Mouse (Mus musculus) neural tube, embryonic 12.5 days (tissue): ENCODE measurements around the gene Strbp. TPM values are rescaled to one million over a fixed set of nuclear protein-coding genes. Genes with fewer than 3 reads are reported as not detected.

ENCODE experiments used
- ATAC-seq: fragments of 200-750 bp; cut with Nextera tagmentation; 2 replicates; pipeline ENCODE4 v1.8.0; 2017; ENCODE audit warnings: low read depth, mild to moderate bottlenecking, moderate TSS enrichment, moderate library complexity; ENCODE audit not compliant: low FRiP score
- H3K27ac ChIP-seq: fragments of 300-500 bp; sonication (generic); 2 replicates; pipeline ENCODE4 v1.5.1; 2016
- H3K27me3 ChIP-seq: fragments of 300-500 bp; sonication (generic); replicated peaks from 2 replicates; pipeline ENCODE4 v1.6.1; 2016; ENCODE audit warnings: mild to moderate bottlenecking
- H3K36me3 ChIP-seq: fragments of 300-500 bp; sonication (generic); 2 replicates; pipeline ENCODE4 v1.6.1; 2016; ENCODE audit warnings: mild to moderate bottlenecking
- H3K4me1 ChIP-seq: fragments of 300-500 bp; sonication (generic); 2 replicates; pipeline ENCODE4 v1.6.1; 2016
- H3K4me2 ChIP-seq: fragments of 300-500 bp; sonication (generic); replicated peaks from 2 replicates; pipeline ENCODE4 v1.6.1; 2016; ENCODE audit warnings: mild to moderate bottlenecking
- H3K4me3 ChIP-seq: fragments of 300-500 bp; sonication (generic); 2 replicates; pipeline ENCODE4 v1.5.1; 2016
- H3K9ac ChIP-seq: fragments of 300-500 bp; sonication (generic); 2 replicates; pipeline ENCODE4 v1.6.1; 2016; ENCODE audit warnings: mild to moderate bottlenecking
- H3K9me3 ChIP-seq: fragments of 300-500 bp; sonication (generic); 2 replicates; pipeline ENCODE4 v1.6.1; 2016; ENCODE audit warnings: mild to moderate bottlenecking
- WGBS: fragments of 180-500 bp; shearing (Covaris S2); methylation state at CpG from one replicate; pipeline ENCODE4 v1.1.7; 2016; 5-methylcytosine and 5-hydroxymethylcytosine counted together
- polyA plus RNA-seq: library from polyadenylated mRNA; unstranded; fragments of >200 nt; fragmentation: Nextera tagmentation; extraction: Ambion mirVana; gene quantifications from 2 replicates; pipeline ENCODE4 v1.2.1, GENCODE M21; 2016

The Strbp gene
- polyA plus RNA-seq, 1 experiment from 2014 or later, result 103 TPM

DNA sequence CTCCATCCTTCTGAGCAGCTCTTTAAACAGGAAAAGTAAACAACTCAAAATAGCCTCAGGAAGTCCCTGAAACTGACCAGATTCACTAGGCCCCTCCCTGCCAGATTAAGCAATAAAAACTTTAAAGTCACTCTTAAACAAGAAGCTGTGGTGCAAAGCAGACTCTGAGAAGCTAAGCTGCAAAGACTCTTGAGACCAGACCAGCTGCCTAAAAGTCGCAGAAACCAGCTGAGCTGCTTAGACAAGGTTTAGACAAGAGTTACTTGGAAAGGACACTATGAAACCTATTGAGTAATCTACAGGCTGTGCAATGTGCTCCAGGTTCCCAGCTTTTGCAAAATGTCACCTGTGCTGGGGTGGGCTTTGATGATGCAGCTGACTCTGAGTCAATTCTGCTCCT, 16.6 kb downstream of the Strbp start:
- H3K9ac ChIP-seq, result no peak overlapping the region
- 98% methylated on average over 1 of the region's 1 CpGs for WGBS
- ATAC-seq, result no peak
- H3K36me3 ChIP-seq, result no peaks in the 10 kb centered on the region
- no peak overlapping the region for H3K4me3 ChIP-seq
- H3K27ac ChIP-seq, result no peak overlapping the region
- no peak overlapping the region for H3K4me2 ChIP-seq
- no peaks in the 10 kb centered on the region for H3K9me3 ChIP-seq
- H3K4me1 ChIP-seq, result no peaks in the 10 kb centered on the region
- no peaks in the 10 kb centered on the region for H3K27me3 ChIP-seq

DNA sequence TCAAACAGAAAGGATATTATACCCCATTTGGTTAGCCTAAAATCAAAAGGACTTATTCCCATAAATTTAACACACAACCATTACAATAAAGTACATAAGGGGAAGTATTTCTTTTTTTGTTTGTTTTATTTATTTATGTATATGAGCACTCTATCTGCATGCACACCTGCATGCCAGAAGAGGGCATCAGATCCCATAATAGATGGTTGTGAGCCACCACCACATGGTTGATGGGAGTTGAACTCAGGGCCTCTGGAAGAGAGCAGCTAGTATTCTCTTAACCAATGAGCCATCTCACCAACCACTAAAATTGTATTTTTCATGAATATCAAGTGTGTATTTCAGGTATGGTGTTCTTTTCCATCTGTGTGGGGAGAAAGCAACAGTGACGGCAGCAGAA, 18.8 kb downstream of the Strbp start:
- no peaks in the 10 kb centered on the region for H3K4me1 ChIP-seq
- no peaks in the 10 kb centered on the region for H3K27me3 ChIP-seq
- no peak overlapping the region for H3K4me2 ChIP-seq
- no peak for ATAC-seq
- H3K27ac ChIP-seq, result no peak overlapping the region
- no peak overlapping the region for H3K9ac ChIP-seq
- H3K4me3 ChIP-seq, result no peak overlapping the region
- WGBS, result 96% methylated on average over 1 of the region's 1 CpGs
- no peaks in the 10 kb centered on the region for H3K36me3 ChIP-seq
- no peaks in the 10 kb centered on the region for H3K9me3 ChIP-seq

DNA sequence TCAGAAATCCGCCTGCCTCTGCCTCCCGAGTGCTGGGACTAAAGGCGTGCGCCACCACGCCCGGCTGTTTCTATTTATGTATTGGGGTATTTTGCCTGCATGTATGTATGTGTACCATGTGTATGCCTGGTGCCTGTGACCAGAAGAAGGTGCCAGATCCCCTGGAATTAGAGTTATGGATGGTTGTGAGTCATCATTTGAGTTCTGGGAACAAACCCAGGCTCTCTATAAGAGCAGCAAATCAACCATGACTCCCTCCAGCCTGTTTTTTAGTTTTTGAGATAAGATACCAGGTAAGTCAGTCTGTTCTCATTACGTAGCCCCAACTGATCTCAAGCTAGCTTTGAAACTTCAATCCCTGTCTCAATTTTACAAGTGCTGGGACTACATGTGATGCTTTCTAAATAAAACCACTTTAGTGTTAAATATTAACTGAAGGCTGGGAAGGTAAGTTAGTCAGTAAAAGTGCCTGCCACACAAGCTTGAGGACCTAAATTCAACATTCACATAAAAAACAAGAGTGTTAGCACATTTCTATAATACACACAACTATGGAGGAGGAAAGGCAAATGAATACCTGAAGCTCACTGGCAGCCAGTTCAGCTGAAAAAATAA, 21.4 kb downstream of the Strbp start:
- WGBS, result 97% methylated on average over 7 of the region's 7 CpGs
- no peak overlapping the region for H3K9ac ChIP-seq
- no peaks in the 10 kb centered on the region for H3K27me3 ChIP-seq
- H3K4me1 ChIP-seq, result no peaks in the 10 kb centered on the region
- H3K9me3 ChIP-seq, result no peaks in the 10 kb centered on the region
- no peaks in the 10 kb centered on the region for H3K36me3 ChIP-seq
- H3K27ac ChIP-seq, result no peak overlapping the region
- no peak overlapping the region for H3K4me2 ChIP-seq
- ATAC-seq, result no peak
- H3K4me3 ChIP-seq, result no peak overlapping the region

DNA sequence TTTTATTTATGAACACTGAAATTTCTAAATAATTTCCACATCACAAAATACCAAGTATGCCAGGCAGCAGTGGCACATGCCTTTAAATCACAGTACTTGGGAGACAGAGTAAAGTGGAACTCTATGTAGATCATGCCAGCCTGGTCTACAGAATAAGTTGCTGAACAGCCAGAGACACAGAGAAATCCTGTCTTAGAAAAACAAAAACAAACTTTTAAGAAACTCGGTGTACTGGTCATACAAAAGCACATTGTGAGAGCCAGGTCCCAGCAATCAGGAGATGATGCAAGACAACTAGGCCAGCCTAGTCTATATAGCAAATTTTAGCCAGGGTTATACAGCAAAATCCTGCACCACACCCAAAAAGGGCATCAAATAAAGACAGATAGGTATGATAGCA, 52.6 kb downstream of the Strbp start:
- H3K36me3 ChIP-seq, result no peaks in the 10 kb centered on the region
- H3K9me3 ChIP-seq, result no peaks in the 10 kb centered on the region
- no peak overlapping the region for H3K4me2 ChIP-seq
- no peak overlapping the region for H3K4me3 ChIP-seq
- WGBS, result 80% methylated on average over 1 of the region's 1 CpGs
- no peak overlapping the region for H3K27ac ChIP-seq
- no peaks in the 10 kb centered on the region for H3K4me1 ChIP-seq
- no peak for ATAC-seq
- no peak overlapping the region for H3K9ac ChIP-seq
- H3K27me3 ChIP-seq, result no peaks in the 10 kb centered on the region

DNA sequence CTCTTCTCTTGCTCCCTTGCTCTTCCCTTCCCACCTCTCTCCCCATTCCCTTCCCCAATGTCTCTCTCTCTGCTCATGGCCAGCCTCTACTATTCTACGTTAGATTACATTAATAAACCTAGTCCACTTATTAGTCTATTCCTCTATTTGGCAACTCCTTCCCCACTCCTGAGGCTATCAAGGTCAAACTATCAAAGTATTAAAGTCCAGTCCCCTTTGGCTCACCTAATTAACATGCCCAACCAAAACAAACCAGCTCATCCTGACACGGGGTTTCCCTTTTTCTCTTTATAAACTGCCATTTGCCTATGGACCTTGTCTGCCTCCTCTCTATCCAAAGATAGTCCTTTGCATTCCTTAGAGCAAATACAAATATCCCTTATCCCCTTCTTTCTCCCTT, 54.1 kb downstream of the Strbp start:
- no peak overlapping the region for H3K4me2 ChIP-seq
- 91% methylated on average over 2 of the region's 2 CpGs for WGBS
- no peaks in the 10 kb centered on the region for H3K36me3 ChIP-seq
- H3K4me1 ChIP-seq, result no peaks in the 10 kb centered on the region
- no peak overlapping the region for H3K4me3 ChIP-seq
- ATAC-seq, result no peak
- H3K9ac ChIP-seq, result no peak overlapping the region
- H3K27ac ChIP-seq, result no peak overlapping the region
- H3K27me3 ChIP-seq, result no peaks in the 10 kb centered on the region
- no peaks in the 10 kb centered on the region for H3K9me3 ChIP-seq

DNA sequence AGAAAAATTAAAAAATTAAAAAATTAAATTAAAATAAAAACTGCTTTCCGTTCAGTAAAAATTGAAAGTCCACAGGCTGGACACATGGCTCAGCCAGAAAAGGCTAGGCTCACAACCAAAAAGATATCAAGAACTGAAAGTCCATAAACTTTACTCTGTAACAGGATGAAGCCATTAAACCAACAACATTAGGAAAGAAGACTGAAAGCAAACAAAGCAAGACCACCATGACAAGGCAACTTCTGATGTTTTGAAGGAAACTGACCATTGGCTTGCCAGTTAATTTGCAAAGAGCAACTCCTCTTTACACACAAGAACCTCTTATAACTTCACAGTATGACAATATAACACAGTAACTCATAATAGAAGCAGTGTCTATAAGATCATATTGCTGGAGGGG, 54.7 kb downstream of the Strbp start:
- no peak overlapping the region for H3K4me3 ChIP-seq
- H3K4me2 ChIP-seq, result no peak overlapping the region
- H3K27ac ChIP-seq, result no peak overlapping the region
- WGBS, result 93% methylated on average over 1 of the region's 1 CpGs
- no peak overlapping the region for H3K9ac ChIP-seq
- no peaks in the 10 kb centered on the region for H3K27me3 ChIP-seq
- no peak for ATAC-seq
- H3K36me3 ChIP-seq, result no peaks in the 10 kb centered on the region
- no peaks in the 10 kb centered on the region for H3K9me3 ChIP-seq
- H3K4me1 ChIP-seq, result no peaks in the 10 kb centered on the region

DNA sequence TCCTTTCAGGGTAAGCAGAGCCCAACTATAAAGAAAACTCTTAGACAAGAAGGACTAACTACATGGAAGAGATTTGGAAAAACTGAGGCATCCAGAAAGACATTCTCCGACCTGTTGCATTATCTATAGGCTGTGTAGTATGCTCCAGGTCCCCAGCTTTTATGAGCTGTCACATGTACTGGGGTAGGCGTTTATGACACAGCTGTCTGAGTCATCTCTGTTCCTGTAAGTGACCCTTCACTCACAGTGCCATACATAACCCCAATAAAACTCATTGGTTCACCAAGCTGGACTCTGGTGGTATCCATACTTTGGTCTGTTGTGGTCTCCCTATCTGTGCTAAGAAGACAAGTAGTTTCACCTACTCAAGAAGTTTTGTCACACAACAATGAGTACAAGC, 80.3 kb downstream of the Strbp start:
- H3K27me3 ChIP-seq, result no peaks in the 10 kb centered on the region
- H3K27ac ChIP-seq, result no peak overlapping the region
- no peaks in the 10 kb centered on the region for H3K4me1 ChIP-seq
- no peak overlapping the region for H3K4me2 ChIP-seq
- WGBS, result 78% methylated on average over 2 of the region's 2 CpGs
- H3K36me3 ChIP-seq, result peaks cover 5% of the 10 kb centered on the region; the same call in 1 of the 2 replicates
- H3K9me3 ChIP-seq, result no peaks in the 10 kb centered on the region
- no peak overlapping the region for H3K9ac ChIP-seq
- no peak for ATAC-seq
- no peak overlapping the region for H3K4me3 ChIP-seq

DNA sequence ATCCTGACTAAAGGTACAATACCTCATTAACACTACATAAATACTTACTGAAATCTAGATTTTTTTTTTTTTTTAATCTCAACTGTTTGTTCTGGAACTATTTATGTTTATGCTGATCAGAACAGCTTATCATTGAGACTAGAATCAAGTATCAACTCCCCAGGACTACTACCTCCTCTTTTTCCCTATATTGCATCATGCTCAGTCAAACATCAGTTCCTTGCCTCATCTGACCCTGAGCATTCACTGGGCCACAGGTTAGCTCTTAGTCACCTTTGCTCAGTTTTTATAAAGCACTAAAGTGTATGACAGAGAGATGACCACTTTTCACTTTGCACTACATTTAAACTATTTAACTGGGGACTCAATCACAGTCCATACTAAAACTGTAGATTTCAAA, 115.7 kb downstream of the Strbp start:
- Histone ChIP-seq H3K9me3 (no peaks in the 10 kb centered on the region), H3K27me3 (no peaks in the 10 kb centered on the region), H3K4me3 (no peak overlapping the region), H3K4me2 (no peak overlapping the region), H3K9ac (no peak overlapping the region), H3K27ac (no peak overlapping the region), H3K36me3 (peaks cover 11% of the 10 kb centered on the region; the same call in 1 of the 2 replicates), H3K4me1 (no peaks in the 10 kb centered on the region)
- no peak for ATAC-seq

DNA sequence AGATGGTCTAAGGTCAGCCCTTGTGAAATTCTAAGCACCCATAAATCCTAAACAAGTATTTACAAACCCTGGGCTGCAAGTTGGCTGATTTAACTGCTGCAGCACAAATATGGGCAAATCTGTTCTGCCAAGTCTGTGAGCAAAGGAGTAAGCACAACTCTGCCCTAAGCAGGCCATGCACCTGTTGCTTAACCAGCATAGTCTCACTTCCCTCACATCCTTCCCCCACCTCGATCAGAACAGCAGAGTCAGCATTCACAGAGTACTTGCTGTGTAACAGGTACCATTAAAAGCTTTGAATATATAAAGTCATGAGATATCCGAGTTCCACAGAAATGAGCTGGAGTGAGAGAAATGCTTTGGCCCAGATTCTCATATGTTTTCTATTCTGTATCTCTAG, 125.5 kb downstream of the Strbp start:
- peaks cover 13% of the 10 kb centered on the region; the same call in 1 of the 2 replicates for H3K36me3 ChIP-seq
- no peaks in the 10 kb centered on the region for H3K9me3 ChIP-seq
- no peaks in the 10 kb centered on the region for H3K4me1 ChIP-seq
- H3K4me2 ChIP-seq, result no peak overlapping the region
- WGBS, result 90% methylated on average over 2 of the region's 2 CpGs
- no peaks in the 10 kb centered on the region for H3K27me3 ChIP-seq
- no peak for ATAC-seq
- no peak overlapping the region for H3K9ac ChIP-seq
- H3K27ac ChIP-seq, result no peak overlapping the region
- H3K4me3 ChIP-seq, result no peak overlapping the region

DNA sequence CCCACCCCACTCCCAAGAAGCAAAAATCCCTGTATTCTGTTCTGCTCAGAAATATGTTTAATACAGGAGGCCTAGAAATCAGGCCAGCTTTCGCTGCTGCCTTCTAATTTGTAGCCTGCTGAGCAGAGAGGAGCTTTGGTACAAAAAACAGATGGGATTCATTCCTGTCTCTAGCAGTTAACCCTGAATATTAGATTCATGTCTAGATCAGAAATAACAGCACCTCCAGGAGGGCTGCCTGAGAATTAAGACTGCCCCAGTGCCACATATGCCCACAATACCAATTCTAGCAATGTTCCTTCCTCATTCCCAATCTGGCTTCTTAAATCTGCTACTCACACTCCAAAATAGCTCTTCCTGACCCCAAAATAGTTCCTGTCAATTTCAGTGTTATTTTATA, 127.0 kb downstream of the Strbp start:
- 91% methylated on average over 1 of the region's 1 CpGs for WGBS
- ATAC-seq, result no peak

DNA sequence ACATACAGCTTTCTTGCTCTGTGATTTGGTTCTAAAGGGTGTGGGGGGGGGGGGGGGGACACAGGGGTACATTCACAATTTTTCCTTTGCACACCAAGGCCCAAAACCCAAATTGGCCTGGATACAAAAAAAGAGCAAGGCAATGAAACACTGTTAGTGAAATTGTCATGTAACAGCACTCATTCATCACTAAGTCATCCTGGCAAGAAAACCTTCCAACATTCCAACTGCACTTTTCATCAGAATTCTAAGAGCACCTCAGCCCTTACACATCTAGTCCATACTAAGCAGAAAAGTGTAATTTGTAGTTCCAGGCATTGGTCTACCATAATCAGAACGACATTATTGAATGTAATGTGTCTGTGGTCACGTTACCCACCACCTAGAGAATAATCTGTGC, 131.5 kb downstream of the Strbp start:
- H3K4me1 ChIP-seq, result no peaks in the 10 kb centered on the region
- WGBS, result 94% methylated on average over 2 of the region's 2 CpGs

More for the DNA sequence above, 127.0 kb downstream of the Strbp start:
- Histone ChIP-seq H3K9ac (no peak overlapping the region), H3K4me1 (no peaks in the 10 kb centered on the region), H3K36me3 (peaks cover 13% of the 10 kb centered on the region; the same call in 1 of the 2 replicates), H3K4me3 (no peak overlapping the region), H3K27ac (no peak overlapping the region), H3K9me3 (no peaks in the 10 kb centered on the region), H3K4me2 (no peak overlapping the region), H3K27me3 (no peaks in the 10 kb centered on the region)

DNA sequence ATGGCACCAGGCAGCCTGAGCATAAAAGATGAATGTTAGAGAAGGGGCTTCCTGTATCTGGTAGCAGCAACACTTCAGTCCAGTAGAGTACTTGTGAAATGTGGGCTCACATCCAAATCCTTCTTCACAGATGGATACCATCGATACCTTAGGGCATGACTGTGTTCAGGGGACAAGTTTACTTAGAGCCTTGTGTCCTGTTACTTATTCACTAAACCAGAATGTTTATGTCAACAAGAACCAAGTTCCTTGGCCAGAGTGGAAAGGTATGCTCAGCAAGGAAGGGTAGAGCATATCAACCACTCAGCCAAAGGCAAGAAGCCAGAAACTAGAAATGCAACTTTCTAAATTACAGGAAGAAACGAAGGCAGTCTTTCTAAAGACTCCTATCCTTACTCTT, 133.0 kb downstream of the Strbp start:
- no peak for ATAC-seq
- Histone ChIP-seq H3K27me3 (no peaks in the 10 kb centered on the region), H3K9ac (no peak overlapping the region), H3K4me1 (no peaks in the 10 kb centered on the region), H3K4me3 (no peak overlapping the region), H3K27ac (no peak overlapping the region), H3K4me2 (no peak overlapping the region), H3K36me3 (peaks cover 42% of the 10 kb centered on the region), H3K9me3 (no peaks in the 10 kb centered on the region)
- WGBS, result 95% methylated on average over 2 of the region's 2 CpGs

More for the DNA sequence above, 131.5 kb downstream of the Strbp start:
- H3K36me3 ChIP-seq, result peaks cover 29% of the 10 kb centered on the region
- no peak overlapping the region for H3K4me2 ChIP-seq
- H3K9me3 ChIP-seq, result no peaks in the 10 kb centered on the region
- no peak for ATAC-seq
- no peak overlapping the region for H3K27ac ChIP-seq
- H3K9ac ChIP-seq, result no peak overlapping the region
- no peaks in the 10 kb centered on the region for H3K27me3 ChIP-seq
- H3K4me3 ChIP-seq, result no peak overlapping the region

DNA sequence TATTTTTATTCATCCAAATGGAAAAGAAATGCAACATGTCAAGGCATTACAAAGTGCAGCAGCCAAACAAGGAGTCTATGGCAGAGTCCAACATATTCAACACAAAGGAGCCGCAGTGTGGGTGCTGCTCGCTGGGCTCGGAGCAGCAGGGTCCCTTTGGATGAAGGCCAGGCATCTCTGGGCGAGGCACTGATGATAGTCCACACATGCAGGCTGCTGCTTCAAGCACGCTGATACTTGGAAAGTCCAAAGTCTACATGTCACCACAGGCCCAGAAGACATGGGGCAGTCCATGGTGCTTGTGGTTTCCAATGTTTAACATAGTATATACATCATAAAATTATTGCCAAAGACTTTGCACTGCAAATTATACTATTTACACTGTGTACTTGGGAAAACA, 133.8 kb downstream of the Strbp start:
- Histone ChIP-seq H3K4me1 (no peaks in the 10 kb centered on the region), H3K4me2 (no peak overlapping the region), H3K9ac (no peak overlapping the region), H3K27ac (no peak overlapping the region), H3K36me3 (peaks cover 46% of the 10 kb centered on the region), H3K9me3 (no peaks in the 10 kb centered on the region), H3K27me3 (no peaks in the 10 kb centered on the region), H3K4me3 (no peak overlapping the region)
- ATAC-seq, result no peak
- WGBS, result 91% methylated on average over 5 of the region's 5 CpGs
